Mouse (Mus musculus) liver, adult 10 weeks (tissue): ENCODE data around the gene Vpreb1. TPM values are rescaled to one million over a fixed set of nuclear protein-coding genes. Genes with fewer than 3 reads are reported as not detected.

Experiments
- polyA plus RNA-seq: library from polyadenylated mRNA; stranded (reverse); fragments of 350-450 nt; fragmentation: Illumina TruSeq; extraction: RNeasy Lipid Tissue Mini Kit (QIAGEN cat#74804); gene quantifications from one replicate; pipeline ENCODE4 v1.2.3, GENCODE M21; 2014; ENCODE audit warnings: low read depth, low replicate concordance

Vpreb1 gene
- polyA plus RNA-seq: not detected

DNA sequence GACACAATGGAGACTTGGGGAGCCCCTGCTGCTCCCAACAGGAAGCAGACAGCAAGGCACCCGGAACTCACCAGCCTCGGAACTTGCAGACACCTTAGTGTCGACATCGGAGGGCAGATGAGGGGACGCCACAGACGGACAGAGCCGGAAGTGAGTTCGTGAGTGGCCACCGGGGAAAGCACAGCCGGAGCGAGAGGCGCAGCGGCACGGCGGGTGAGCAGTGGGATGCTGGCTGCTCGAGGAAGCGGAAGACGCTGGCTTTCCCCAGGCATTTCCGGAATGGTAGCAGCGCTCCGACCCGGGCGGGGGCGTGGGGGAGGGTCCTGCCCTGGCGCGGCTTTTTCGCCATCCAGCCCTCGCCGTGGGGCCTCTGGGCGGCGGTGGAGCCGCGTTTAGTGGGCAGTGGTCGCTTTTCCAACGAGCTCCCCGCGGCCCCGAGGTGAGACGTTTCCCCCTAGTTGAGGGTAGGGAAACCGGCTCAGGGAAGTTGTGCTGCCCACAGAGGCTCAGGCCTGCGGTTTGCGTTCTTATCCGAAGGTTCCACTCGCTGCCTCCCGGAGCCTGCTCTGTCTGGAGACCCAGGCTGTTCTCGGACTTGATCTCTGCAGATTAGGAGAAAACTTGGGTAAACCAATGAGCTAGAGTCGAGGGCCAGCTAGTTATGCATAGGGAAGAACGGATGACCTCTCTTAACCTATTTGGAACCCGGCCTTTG, at the start of gene Vpreb1, which contains the start of gene Top3b:
TSS of gene Vpreb1 (minus strand) at position 227 of the 715 bp plus-strand sequence.
TSS of gene Top3b (plus strand) at position 120 of the 715 bp plus-strand sequence.

GRCm38 (mm10) chr16:16896382-16897055, 25.9 kb upstream of the Vpreb1 start, which contains the start of gene Ppm1f:
Ppm1f (plus strand) TSS chr16:16896469.

GRCm38 (mm10) chr16:16863978-16864377, 6.7 kb downstream of the Vpreb1 start, which contains the start of gene Igll1:
Igll1 (minus strand) TSS chr16:16863985.

GRCm38 (mm10) chr16:16828757-16829615, 41.7 kb downstream of the Vpreb1 start, which contains the start of gene Spag6l:
Spag6l (minus strand) TSS chr16:16829456.

Other genes with a start within 250 kb of the Vpreb1 start
- not detected for gene Olfr19, start 194.4 kb downstream of the Vpreb1 start, polyA plus RNA-seq
- gene Spag6l, start 41.4 kb downstream of the Vpreb1 start, polyA plus RNA-seq: not detected
- gene Igll1, start 6.9 kb downstream of the Vpreb1 start, polyA plus RNA-seq: not detected
- 7.2 TPM for gene Top3b, start 107 bp downstream of the Vpreb1 start, polyA plus RNA-seq
- 4.8 TPM for gene Ppm1f, start 25.6 kb upstream of the Vpreb1 start, polyA plus RNA-seq
- gene Mapk1, start 112.5 kb upstream of the Vpreb1 start, polyA plus RNA-seq: 111 TPM
- gene Ypel1, start 198.9 kb upstream of the Vpreb1 start, polyA plus RNA-seq: 0.34 TPM
- 38.8 TPM for gene Ppil2, start 240.4 kb upstream of the Vpreb1 start, polyA plus RNA-seq